Mouse (Mus musculus): Measurements from ENCODE around the gene Gm10097.
A peak's percentile ranks its signal among the peaks of the same experiment; 100 is the strongest.

The Gm10097 gene

GRCm38 (mm10) chr10:5086329-5086728, 17.3 kb downstream of the Gm10097 start:
- no peak for DNase-seq

GRCm38 (mm10) chr10:5087336-5087735, 18.3 kb downstream of the Gm10097 start:
- no peak for DNase-seq

GRCm38 (mm10) chr10:5089133-5089532, 20.1 kb downstream of the Gm10097 start:
- DNase-seq: no peak

- peak; percentile 25 for DNase-seq
Measured at GRCm38 (mm10) chr10:5096996-5097753, 28.2 kb downstream of the Gm10097 start.

- DNase-seq: no peak
Measured at GRCm38 (mm10) chr10:5097754-5098137, 28.8 kb downstream of the Gm10097 start.

- no peak for DNase-seq
Measured at GRCm38 (mm10) chr10:5110773-5111172, 41.8 kb downstream of the Gm10097 start.

- no peak for DNase-seq
Measured at GRCm38 (mm10) chr10:5116155-5116554, 47.2 kb downstream of the Gm10097 start.

- no peak for DNase-seq
Measured at GRCm38 (mm10) chr10:5116720-5117119, 47.7 kb downstream of the Gm10097 start.
